Mouse (Mus musculus): ENCODE measurements around the gene Sfmbt2. TPM values are rescaled to one million over a fixed set of nuclear protein-coding genes. Genes with fewer than 3 reads are reported as not detected.

Gene Sfmbt2
- total RNA-seq, 1 experiment, result 43.7 TPM

Other genes with a start within 250 kb of the Sfmbt2 start
- not detected in 2 replicates for gene Itih2, start 239.1 kb upstream of the Sfmbt2 start, total RNA-seq (2012; rRNA removed)
- 0.63 and 0.76 TPM in 2 replicates for gene Itih5, start 216.9 kb upstream of the Sfmbt2 start, total RNA-seq (2012; rRNA removed)

Measured in ES-E14 (cell line).